Mouse (Mus musculus) liver, embryonic 16.5 days (tissue): ENCODE results near the gene Szrd1. TPM values are rescaled to one million over a fixed set of nuclear protein-coding genes. Genes with fewer than 3 reads are reported as not detected.

Experiments
- ATAC-seq: fragments of 200-750 bp; cut with Nextera tagmentation; 2 replicates; pipeline ENCODE4 v1.8.0; 2017; ENCODE audit warnings: low read depth, mild to moderate bottlenecking, moderate number of reproducible peaks, moderate library complexity
- H3K27ac ChIP-seq: fragments of 300-500 bp; sonication (generic); 2 replicates; pipeline ENCODE4 v1.5.1; 2014; ENCODE audit warnings: mild to moderate bottlenecking, low read length
- H3K27me3 ChIP-seq: fragments of 300-500 bp; sonication (generic); 2 replicates; pipeline ENCODE4 v1.6.1; 2014; ENCODE audit warnings: low read depth, low read length, mixed read lengths; ENCODE audit not compliant: control insufficient read depth, insufficient read depth
- H3K36me3 ChIP-seq: fragments of 300-500 bp; sonication (generic); 2 replicates; pipeline ENCODE4 v1.6.1; 2014; ENCODE audit warnings: mild to moderate bottlenecking; ENCODE audit not compliant: control insufficient read depth, insufficient read depth
- H3K4me1 ChIP-seq: fragments of 300-500 bp; sonication (generic); 2 replicates; pipeline ENCODE4 v1.6.1; 2014; ENCODE audit warnings: low read depth, low read length, mixed read lengths; ENCODE audit not compliant: control insufficient read depth
- H3K4me2 ChIP-seq: fragments of 300-500 bp; sonication (generic); 2 replicates; pipeline ENCODE4 v1.6.1; 2014; ENCODE audit warnings: low read depth, low read length, mixed read lengths
- H3K4me3 ChIP-seq: fragments of 300-500 bp; sonication (generic); 2 replicates; pipeline ENCODE4 v1.5.1; 2014; ENCODE audit warnings: low read depth, mild to moderate bottlenecking, low read length
- H3K9ac ChIP-seq: fragments of 300-500 bp; sonication (generic); 2 replicates; pipeline ENCODE4 v1.6.1; 2014; ENCODE audit warnings: low read depth, low read length
- H3K9me3 ChIP-seq: fragments of 300-500 bp; sonication (generic); replicated peaks from 2 replicates; pipeline ENCODE4 v1.6.1; 2016; ENCODE audit warnings: low read length; ENCODE audit not compliant: control insufficient read depth
- WGBS: fragments of 180-500 bp; shearing (Covaris S2); extraction: QIAGEN DNeasy Blood & Tissue Kit; methylation state at CpG from one replicate; pipeline ENCODE4 v1.1.7; 2014; ENCODE audit not compliant: insufficient replicate concordance; 5-methylcytosine and 5-hydroxymethylcytosine counted together
- polyA plus RNA-seq: library from polyadenylated mRNA; unstranded; fragments of >200 nt; fragmentation: Nextera tagmentation; extraction: Ambion mirVana; gene quantifications from 2 replicates; pipeline ENCODE4 v1.2.1, GENCODE M21; 2015

The Szrd1 gene
- 18.1 and 19.1 TPM in 2 replicates for polyA plus RNA-seq

DNA sequence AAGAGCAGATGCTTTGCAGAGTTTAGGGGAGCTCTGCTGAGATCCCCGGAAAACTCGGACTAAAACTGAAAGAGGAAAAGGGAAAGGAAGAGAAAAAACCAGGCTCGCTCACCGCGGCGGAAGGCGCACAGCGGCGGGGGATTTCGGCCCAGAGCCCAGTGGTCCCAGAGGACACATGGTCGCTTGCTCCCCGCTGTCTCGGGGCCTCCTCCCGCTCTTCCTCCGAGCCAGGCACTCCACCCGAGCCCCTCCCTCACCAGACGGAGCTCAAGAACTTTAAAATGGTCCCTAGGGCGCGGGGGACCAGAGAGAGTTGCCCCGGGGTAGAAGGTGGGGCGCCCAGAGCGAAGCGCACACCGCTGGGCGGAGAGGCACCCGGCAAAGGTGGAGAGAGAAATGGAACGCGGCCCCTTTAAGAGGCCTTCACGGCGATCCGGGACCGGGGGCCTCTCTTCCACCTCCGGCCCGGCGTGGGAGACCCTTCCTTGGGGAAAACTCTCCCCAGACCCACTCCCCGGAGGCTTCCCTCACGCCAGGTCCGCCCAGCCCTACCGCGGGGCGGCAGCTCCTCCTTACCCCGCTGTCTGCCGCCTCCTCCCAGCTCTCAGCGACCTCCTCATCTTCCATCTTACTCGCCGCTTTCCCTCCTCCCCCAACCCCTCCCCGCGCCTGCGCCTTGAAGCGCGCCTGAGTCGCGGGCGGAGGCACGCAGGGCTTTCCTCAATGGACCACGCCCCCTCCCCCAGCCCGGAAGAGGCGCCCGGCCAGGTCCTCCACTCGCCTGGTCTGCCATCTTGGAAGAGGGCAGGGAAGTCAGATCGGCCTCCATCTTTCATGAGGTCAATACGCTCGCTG, at the start of gene Szrd1:
Szrd1 (minus strand) TSS at position 660 of the 855 bp plus-strand sequence.
- Histone ChIP-seq H3K27me3 (no peaks in the 10 kb centered on the region), H3K4me3 (peak within 1 kb of the TSS; percentile 90), H3K36me3 (no peaks in the 10 kb centered on the region), H3K27ac (peak within 1 kb of the TSS; percentile 89), H3K4me1 (peaks cover 37% of the 10 kb centered on the region), H3K9me3 (no peaks in the 10 kb centered on the region), H3K4me2 (peak within 1 kb of the TSS; percentile 98), H3K9ac (peak within 1 kb of the TSS; percentile 90)
- peak; percentile 95 for ATAC-seq
- whole genome bisulfite sequencing, result 0% methylated on average over 55 of the region's 63 CpGs

- peaks cover 7% of the 10 kb centered on the region for H3K36me3 ChIP-seq
- peak overlapping the region; percentile 61 for H3K27ac ChIP-seq
- H3K4me3 ChIP-seq, result no peak overlapping the region
- WGBS, result 64% methylated on average over 9 of the region's 9 CpGs
- peak; percentile 76 for ATAC-seq
- no peak overlapping the region for H3K9ac ChIP-seq
- H3K4me1 ChIP-seq, result peaks cover 11% of the 10 kb centered on the region
- H3K27me3 ChIP-seq, result no peaks in the 10 kb centered on the region
- H3K9me3 ChIP-seq, result no peaks in the 10 kb centered on the region
- H3K4me2 ChIP-seq, result no peak overlapping the region
Observed at GRCm38 (mm10) chr4:141186923-141187836, 47.6 kb upstream of the Szrd1 start.

DNA sequence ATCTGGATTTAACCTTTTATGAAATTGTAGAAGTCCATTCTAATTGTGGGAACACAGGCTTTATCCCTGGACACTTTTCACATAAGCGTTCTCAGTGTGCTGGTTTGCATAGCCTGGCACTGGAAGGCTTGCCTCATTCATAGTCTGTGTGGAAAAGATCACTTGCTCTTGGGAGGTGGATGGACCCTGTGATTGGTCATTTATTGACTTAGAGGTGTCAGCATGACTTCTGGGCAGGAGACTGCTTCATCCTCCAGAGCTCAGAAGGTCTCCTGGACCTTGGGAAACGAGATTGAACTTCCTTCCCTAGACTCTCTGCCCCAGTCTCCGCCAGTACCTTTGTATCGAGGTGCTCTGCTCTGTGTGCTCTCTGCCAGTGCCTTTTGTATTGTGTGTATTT, 44.9 kb upstream of the Szrd1 start:
- 89% methylated on average over 4 of the region's 4 CpGs for WGBS
- no peak overlapping the region for H3K4me3 ChIP-seq
- H3K9ac ChIP-seq, result no peak overlapping the region
- no peaks in the 10 kb centered on the region for H3K9me3 ChIP-seq
- H3K4me2 ChIP-seq, result no peak overlapping the region
- no peak for ATAC-seq
- H3K27ac ChIP-seq, result no peak overlapping the region
- no peaks in the 10 kb centered on the region for H3K27me3 ChIP-seq
- H3K36me3 ChIP-seq, result peaks cover 19% of the 10 kb centered on the region
- peaks cover 11% of the 10 kb centered on the region for H3K4me1 ChIP-seq

DNA sequence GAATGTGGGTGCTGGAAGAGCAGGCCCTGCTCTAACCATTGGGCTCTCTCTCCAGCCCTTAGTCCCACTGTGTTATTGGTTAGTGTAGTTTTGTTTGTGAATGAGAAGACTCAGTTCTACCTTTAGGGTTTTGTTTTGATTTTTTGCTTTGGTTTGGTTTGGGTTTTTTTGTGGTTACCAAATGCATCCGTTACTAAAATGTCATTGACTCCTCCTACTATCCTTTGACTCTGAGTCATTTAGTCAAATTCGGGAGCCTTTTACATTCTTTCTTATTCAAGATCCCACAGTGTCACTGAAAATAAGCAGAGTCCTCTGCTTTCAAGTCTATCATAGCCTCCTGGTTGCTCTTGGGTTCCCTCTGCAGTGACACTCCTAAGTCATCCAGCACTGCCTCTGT, 44.4 kb upstream of the Szrd1 start:
- 79% methylated on average over 2 of the region's 2 CpGs for WGBS
- H3K4me1 ChIP-seq, result peaks cover 11% of the 10 kb centered on the region
- H3K9ac ChIP-seq, result no peak overlapping the region
- no peak overlapping the region for H3K4me3 ChIP-seq
- no peaks in the 10 kb centered on the region for H3K9me3 ChIP-seq
- no peak overlapping the region for H3K27ac ChIP-seq
- H3K4me2 ChIP-seq, result no peak overlapping the region
- no peak for ATAC-seq
- no peaks in the 10 kb centered on the region for H3K27me3 ChIP-seq
- H3K36me3 ChIP-seq, result peaks cover 19% of the 10 kb centered on the region

- peaks cover 24% of the 10 kb centered on the region for H3K36me3 ChIP-seq
Observed at GRCm38 (mm10) chr4:141181981-141182380, 42.4 kb upstream of the Szrd1 start.

GRCm38 (mm10) chr4:141180831-141181230, 41.3 kb upstream of the Szrd1 start:
- Histone ChIP-seq H3K4me2 (no peak overlapping the region), H3K36me3 (peaks cover 24% of the 10 kb centered on the region), H3K4me1 (peaks cover under 1% of the 10 kb centered on the region; the same call in 1 of the 2 replicates), H3K4me3 (no peak overlapping the region), H3K9me3 (no peaks in the 10 kb centered on the region), H3K9ac (no peak overlapping the region), H3K27me3 (no peaks in the 10 kb centered on the region), H3K27ac (no peak overlapping the region)
- no peak for ATAC-seq
- WGBS, result 86% methylated on average over 8 of the region's 8 CpGs

More at GRCm38 (mm10) chr4:141181981-141182380, 42.4 kb upstream of the Szrd1 start:
- Histone ChIP-seq H3K27ac (no peak overlapping the region), H3K9ac (no peak overlapping the region), H3K4me1 (peaks cover 9% of the 10 kb centered on the region), H3K4me3 (no peak overlapping the region), H3K4me2 (no peak overlapping the region), H3K9me3 (no peaks in the 10 kb centered on the region), H3K27me3 (no peaks in the 10 kb centered on the region)
- no peak for ATAC-seq
- 80% methylated on average over 6 of the region's 6 CpGs for whole genome bisulfite sequencing

DNA sequence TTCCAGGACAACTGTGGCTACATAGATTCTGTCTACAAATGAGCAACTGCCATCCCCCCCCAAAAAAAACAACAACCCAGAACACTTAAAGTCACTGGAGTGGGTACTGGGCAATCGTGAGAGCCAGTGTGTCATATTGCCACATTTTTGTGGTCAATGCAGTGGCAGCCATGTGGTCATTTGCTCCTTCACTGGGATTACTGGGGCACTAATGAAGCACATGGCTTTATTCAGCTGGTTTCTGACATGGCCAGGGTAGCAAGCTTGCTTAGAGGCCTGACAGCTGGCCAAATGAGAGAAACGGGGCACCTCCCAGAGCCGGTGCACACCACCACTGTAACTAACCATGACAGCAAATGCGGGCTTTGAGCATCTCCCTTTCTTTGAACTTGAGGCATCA, 38.9 kb upstream of the Szrd1 start:
- Histone ChIP-seq H3K4me2 (no peak overlapping the region), H3K4me1 (no peaks in the 10 kb centered on the region; the same call in 1 of the 2 replicates), H3K4me3 (no peak overlapping the region), H3K27me3 (no peaks in the 10 kb centered on the region), H3K9me3 (no peaks in the 10 kb centered on the region), H3K27ac (no peak overlapping the region), H3K9ac (no peak overlapping the region), H3K36me3 (peaks cover 25% of the 10 kb centered on the region)
- no peak for ATAC-seq
- WGBS, result 87% methylated on average over 4 of the region's 4 CpGs

DNA sequence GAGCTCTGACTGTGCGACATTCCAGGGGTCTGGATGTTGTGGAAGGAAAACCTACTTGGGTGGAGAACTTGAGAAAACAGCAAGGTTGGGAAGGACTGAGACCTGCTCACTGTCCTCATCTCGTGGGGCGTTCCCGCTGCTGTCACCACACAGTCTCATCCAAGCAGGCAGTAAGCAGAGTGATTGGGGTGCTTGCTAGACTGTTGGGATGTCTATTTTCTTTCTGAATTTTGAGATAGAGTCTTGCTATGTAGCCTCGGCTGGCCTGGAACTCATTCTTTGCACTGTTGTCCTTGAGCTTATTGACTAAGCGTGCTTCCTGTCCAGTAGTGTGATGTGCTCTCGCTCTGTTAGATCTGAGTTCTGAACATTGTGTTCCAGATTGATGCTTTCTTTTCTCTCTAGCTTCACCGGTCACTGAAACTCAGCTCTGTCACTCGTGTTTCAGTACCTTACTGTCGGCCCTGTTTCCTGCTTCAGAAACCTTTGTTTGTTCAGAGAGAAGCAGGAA, 36.8 kb upstream of the Szrd1 start:
- no peak overlapping the region for H3K4me3 ChIP-seq
- peaks cover 25% of the 10 kb centered on the region for H3K36me3 ChIP-seq
- H3K9me3 ChIP-seq, result no peaks in the 10 kb centered on the region
- no peaks in the 10 kb centered on the region for H3K27me3 ChIP-seq
- peak overlapping the region; percentile 48 for H3K27ac ChIP-seq
- no peak overlapping the region for H3K9ac ChIP-seq
- no peak overlapping the region for H3K4me2 ChIP-seq
- 77% methylated on average over 10 of the region's 10 CpGs for WGBS
- no peaks in the 10 kb centered on the region; the same call in 1 of the 2 replicates for H3K4me1 ChIP-seq
- peak; percentile 38 for ATAC-seq
